Mouse (Mus musculus): ENCODE data around the gene Tbcb.

DNA sequence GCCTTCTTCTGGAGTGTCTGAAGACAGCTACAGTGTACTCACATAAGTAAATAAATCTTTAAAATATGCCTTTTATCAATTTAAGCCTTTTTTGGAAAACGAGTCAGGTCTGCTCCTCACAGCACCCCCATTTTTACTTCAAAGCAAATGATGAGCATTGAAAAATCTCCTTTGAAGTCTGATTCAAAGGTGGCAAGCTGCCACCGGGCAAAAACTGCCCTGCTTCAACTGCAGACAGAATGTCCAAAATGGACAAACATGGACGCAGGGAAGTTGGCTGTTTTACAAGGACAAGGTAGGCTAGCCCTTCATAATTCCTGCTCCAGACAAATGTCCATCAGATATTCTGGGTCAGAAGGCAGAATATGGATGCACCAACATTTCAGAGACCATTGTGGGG lies 10.6 kb downstream of the Tbcb start:
- TF ChIP-seq CTCF (IDR thresholded peaks at IDR 0.05; ENCODE audit: low read depth) (no peak), EP300 (IDR thresholded peaks at IDR 0.05; ENCODE audit: low read depth) (no peak)
